Mouse (Mus musculus): ENCODE data around the gene Spata13. TPM values are rescaled to one million over a fixed set of nuclear protein-coding genes. Genes with fewer than 3 reads are reported as not detected.

Spata13 gene
- total and polyA plus RNA-seq, 3 experiments: 0.39 to 1.5 TPM; not detected in 1

DNA sequence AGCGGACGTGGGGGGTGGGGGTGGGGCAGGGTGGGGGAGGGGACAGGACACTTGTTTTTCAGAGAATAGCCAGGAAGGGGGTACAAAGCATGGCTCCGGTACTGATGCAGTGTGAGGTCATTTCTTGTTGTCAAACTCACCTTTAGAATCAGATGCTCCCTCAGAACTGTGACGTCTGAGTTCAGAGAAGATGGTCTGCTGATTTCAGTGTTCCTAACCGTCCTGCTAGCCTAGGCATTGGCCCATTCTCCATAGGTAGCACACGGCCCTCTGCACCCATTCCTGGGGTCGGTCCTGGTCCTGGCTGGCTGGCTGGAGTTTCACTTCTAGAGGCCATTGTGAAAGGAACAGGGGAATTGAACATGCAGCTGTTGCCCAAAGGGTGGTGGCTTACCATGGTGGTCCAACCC, 103.4 kb downstream of the Spata13 start:
- Histone ChIP-seq H3K27me3 (ENCODE audit: control insufficient read depth in 1 of 2, insufficient read depth in 2 of 2, low read length in 2 of 2) (no peaks in the 10 kb centered on the region), H3K4me1 (ENCODE audit: control insufficient read depth in 1 of 2, insufficient read depth in 2 of 2, low read length in 2 of 2) (peaks cover 0 to 25% of the 10 kb centered on the region in 2 experiments; a peak in 3 of 4 replicates), H3K9me3 (replicated peaks; ENCODE audit: insufficient read depth, low read length) (no peaks in the 10 kb centered on the region), H3K9ac (ENCODE audit: control insufficient read depth, low read depth, low read length, poor library complexity, severe bottlenecking) (peak overlapping the region; percentile 55; the same call in 1 of the 2 replicates), H3K79me2 (ENCODE audit: control insufficient read depth, insufficient read depth, low read length, poor library complexity) (no peaks in the 10 kb centered on the region), H3K4me3 (ENCODE audit: control insufficient read depth in 1 of 2, insufficient read depth in 1 of 2, low read depth in 2 of 2, low read length in 2 of 2) (peak overlapping the region in 1 of 2 experiments; percentile 34; a peak in 2 of 4 replicates), H3K27ac (ENCODE audit: control insufficient read depth, low read depth, low read length) (peak overlapping the region; percentile 58), H3K36me3 (ENCODE audit: control insufficient read depth in 1 of 2, insufficient read depth in 2 of 2, low read length in 2 of 2) (peaks cover 0 to 18% of the 10 kb centered on the region in 2 experiments; a peak in 2 of 4 replicates)
- TF ChIP-seq HCFC1 (IDR thresholded peaks at IDR 0.05; ENCODE audit: low read depth, low read length): 0 out of 2 replicates have a peak, but pooled peaks have one; percentile 5
- TF ChIP-seq CHD2 (IDR thresholded peaks at IDR 0.05; ENCODE audit: low read length): peak; percentile 52; the same call in 1 of the 2 replicates
- no peak for TF ChIP-seq NRF1 (IDR thresholded peaks at IDR 0.05; ENCODE audit: insufficient read depth, low read depth, low read length, poor library complexity, severe bottlenecking)
- peak; percentile 13 for DNase-seq (ENCODE audit: low read depth, low spot score)

- Histone ChIP-seq H3K4me1 (ENCODE audit: control insufficient read depth in 1 of 2, insufficient read depth in 2 of 2, low read length in 2 of 2) (peaks cover 0 to 25% of the 10 kb centered on the region in 2 experiments; a peak in 3 of 4 replicates), H3K79me2 (ENCODE audit: control insufficient read depth, insufficient read depth, low read length, poor library complexity) (no peaks in the 10 kb centered on the region), H3K27ac (ENCODE audit: control insufficient read depth, low read depth, low read length) (peak overlapping the region; percentile 65), H3K4me3 (ENCODE audit: control insufficient read depth in 1 of 2, insufficient read depth in 1 of 2, low read depth in 2 of 2, low read length in 2 of 2) (peak overlapping the region in 1 of 2 experiments; percentile 45; a peak in 1 of 4 replicates), H3K36me3 (ENCODE audit: control insufficient read depth in 1 of 2, insufficient read depth in 2 of 2, low read length in 2 of 2) (peaks cover 0 to 18% of the 10 kb centered on the region in 2 experiments; a peak in 2 of 4 replicates), H3K9ac (ENCODE audit: control insufficient read depth, low read depth, low read length, poor library complexity, severe bottlenecking) (peak overlapping the region; percentile 54), H3K27me3 (ENCODE audit: control insufficient read depth in 1 of 2, insufficient read depth in 2 of 2, low read length in 2 of 2) (no peaks in the 10 kb centered on the region), H3K9me3 (replicated peaks; ENCODE audit: insufficient read depth, low read length) (no peaks in the 10 kb centered on the region)
- DNase-seq (ENCODE audit: low read depth, low spot score): peak; percentile 56
- no peak for TF ChIP-seq TCF12 (IDR thresholded peaks at IDR 0.05; ENCODE audit: low read depth, low read length)
- TF ChIP-seq EP300 (IDR thresholded peaks at IDR 0.05; ENCODE audit: low read depth in 1 of 2, low read length in 2 of 2): peak in 1 of 2 experiments; percentile 43; a peak in 1 of 4 replicates
- 0 out of 2 replicates have a peak, but pooled peaks have one; percentile 5 for TF ChIP-seq TAL1 (IDR thresholded peaks at IDR 0.05; ENCODE audit: low read length)
Measured at GRCm38 (mm10) chr14:60738434-60738938, 104.7 kb downstream of the Spata13 start.

DNA sequence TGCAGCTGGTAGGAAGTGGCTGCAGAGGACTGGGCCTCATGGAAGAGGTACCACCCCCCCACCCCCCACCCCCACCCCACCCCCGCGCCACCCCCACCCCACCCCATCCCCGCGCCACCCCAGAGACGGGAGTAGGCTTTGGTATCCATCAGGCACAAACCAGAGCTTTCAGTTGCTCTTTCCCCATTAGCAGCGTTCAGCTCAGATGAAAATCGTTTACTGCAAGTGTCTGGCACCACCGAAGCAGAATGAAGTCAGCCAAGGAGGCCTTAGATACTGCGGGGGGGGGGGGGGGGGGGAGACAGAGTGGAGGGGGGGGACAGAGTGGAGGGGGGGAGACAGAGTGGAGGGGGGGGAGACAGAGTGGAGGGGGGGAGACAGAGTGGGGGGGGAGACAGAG, 105.4 kb downstream of the Spata13 start:
- Histone ChIP-seq H3K27me3 (ENCODE audit: control insufficient read depth in 1 of 2, insufficient read depth in 2 of 2, low read length in 2 of 2) (no peaks in the 10 kb centered on the region), H3K4me3 (ENCODE audit: control insufficient read depth in 1 of 2, insufficient read depth in 1 of 2, low read depth in 2 of 2, low read length in 2 of 2) (no peak overlapping the region), H3K36me3 (ENCODE audit: control insufficient read depth in 1 of 2, insufficient read depth in 2 of 2, low read length in 2 of 2) (peaks cover 0 to 18% of the 10 kb centered on the region in 2 experiments; a peak in 2 of 4 replicates), H3K4me1 (ENCODE audit: control insufficient read depth in 1 of 2, insufficient read depth in 2 of 2, low read length in 2 of 2) (peaks cover 0 to 25% of the 10 kb centered on the region in 2 experiments; a peak in 3 of 4 replicates), H3K79me2 (ENCODE audit: control insufficient read depth, insufficient read depth, low read length, poor library complexity) (no peaks in the 10 kb centered on the region), H3K9me3 (replicated peaks; ENCODE audit: insufficient read depth, low read length) (no peaks in the 10 kb centered on the region), H3K9ac (ENCODE audit: control insufficient read depth, low read depth, low read length, poor library complexity, severe bottlenecking) (no peak overlapping the region), H3K27ac (ENCODE audit: control insufficient read depth, low read depth, low read length) (no peak overlapping the region)
- TF ChIP-seq NRF1 (IDR thresholded peaks at IDR 0.05; ENCODE audit: insufficient read depth, low read depth, low read length, poor library complexity, severe bottlenecking) (no peak), ELF1 (IDR thresholded peaks at IDR 0.05; ENCODE audit: low read depth, low read length) (no peak), SIN3A (IDR thresholded peaks at IDR 0.05; ENCODE audit: low read length) (no peak), ZNF384 (IDR thresholded peaks at IDR 0.05; ENCODE audit: low read depth, low read length) (no peak), NELFE (IDR thresholded peaks at IDR 0.05; ENCODE audit: low read depth, low read length) (no peak), TAL1 (IDR thresholded peaks at IDR 0.05; ENCODE audit: low read length) (no peak), ZC3H11A (IDR thresholded peaks at IDR 0.05; ENCODE audit: low read depth, low read length) (no peak), SMC3 (IDR thresholded peaks at IDR 0.05; ENCODE audit: low read depth, low read length) (no peak), POLR2A (IDR thresholded peaks at IDR 0.05; ENCODE audit: control insufficient read depth in 1 of 2, insufficient read depth in 1 of 2, low read depth in 1 of 2, low read length in 2 of 2, poor library complexity in 1 of 2) (no peak), GATA1 (IDR thresholded peaks at IDR 0.05; ENCODE audit: low read depth, low read length) (no peak), CHD1 (IDR thresholded peaks at IDR 0.05; ENCODE audit: low read depth, low read length) (no peak), ZMIZ1 (IDR thresholded peaks at IDR 0.05; ENCODE audit: low read depth, low read length) (no peak), MEF2A (IDR thresholded peaks at IDR 0.05; ENCODE audit: extremely low read depth, insufficient replicate concordance, low read depth, low read length, poor library complexity, severe bottlenecking) (no peak), ZKSCAN1 (IDR thresholded peaks at IDR 0.05; ENCODE audit: low read depth, low read length) (no peak), TBP (IDR thresholded peaks at IDR 0.05; ENCODE audit: low read depth, low read length) (no peak), KAT2A (conservative IDR thresholded peaks at IDR 0.05; ENCODE audit: low read depth, low read length) (no peak), UBTF (IDR thresholded peaks at IDR 0.05; ENCODE audit: borderline replicate concordance, insufficient read depth, low read depth, low read length) (no peak), POLR2AphosphoS5 (IDR thresholded peaks at IDR 0.05; ENCODE audit: borderline replicate concordance, low read depth, low read length) (no peak), MYB (IDR thresholded peaks at IDR 0.05; ENCODE audit: low read depth, low read length) (no peak), MAZ (IDR thresholded peaks at IDR 0.05; ENCODE audit: low read depth, low read length) (no peak)
- no peak for DNase-seq (ENCODE audit: low read depth, low spot score)

Measured in MEL (cell line).